Mouse (Mus musculus): Measurements from ENCODE around the gene Trappc1.

- TF ChIP-seq CTCF (IDR thresholded peaks at IDR 0.05; ENCODE audit: low read depth) = no peak
- no peak for TF ChIP-seq EP300 (IDR thresholded peaks at IDR 0.05; ENCODE audit: low read depth)
Measured at GRCm38 (mm10) chr11:69291111-69291510, 32.7 kb upstream of the Trappc1 start.
